Mouse (Mus musculus): ENCODE data around the gene Mapk11.

Mapk11 gene

DNA sequence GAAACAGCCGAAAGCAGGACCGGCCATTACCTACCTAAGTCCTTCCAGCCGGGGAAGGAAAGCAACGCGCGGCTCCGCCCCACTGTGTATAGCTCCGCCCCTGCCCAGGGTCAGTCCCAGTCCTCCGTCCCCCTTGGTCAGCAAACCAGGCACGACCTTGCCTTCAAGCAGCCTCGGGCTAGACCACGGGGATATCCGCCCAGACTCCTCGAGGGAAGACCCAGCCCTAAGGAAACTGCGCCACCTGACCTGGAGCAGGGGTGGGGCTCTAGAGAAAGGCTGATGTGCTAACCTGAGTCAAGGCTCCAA lies 24.4 kb upstream of the Mapk11 start:
- no peak for DNase-seq (ENCODE audit: low read depth, low spot score)

- DNase-seq (ENCODE audit: low read depth, low spot score) = no peak
Observed at GRCm38 (mm10) chr15:89173024-89173905, 23.8 kb upstream of the Mapk11 start.

DNA sequence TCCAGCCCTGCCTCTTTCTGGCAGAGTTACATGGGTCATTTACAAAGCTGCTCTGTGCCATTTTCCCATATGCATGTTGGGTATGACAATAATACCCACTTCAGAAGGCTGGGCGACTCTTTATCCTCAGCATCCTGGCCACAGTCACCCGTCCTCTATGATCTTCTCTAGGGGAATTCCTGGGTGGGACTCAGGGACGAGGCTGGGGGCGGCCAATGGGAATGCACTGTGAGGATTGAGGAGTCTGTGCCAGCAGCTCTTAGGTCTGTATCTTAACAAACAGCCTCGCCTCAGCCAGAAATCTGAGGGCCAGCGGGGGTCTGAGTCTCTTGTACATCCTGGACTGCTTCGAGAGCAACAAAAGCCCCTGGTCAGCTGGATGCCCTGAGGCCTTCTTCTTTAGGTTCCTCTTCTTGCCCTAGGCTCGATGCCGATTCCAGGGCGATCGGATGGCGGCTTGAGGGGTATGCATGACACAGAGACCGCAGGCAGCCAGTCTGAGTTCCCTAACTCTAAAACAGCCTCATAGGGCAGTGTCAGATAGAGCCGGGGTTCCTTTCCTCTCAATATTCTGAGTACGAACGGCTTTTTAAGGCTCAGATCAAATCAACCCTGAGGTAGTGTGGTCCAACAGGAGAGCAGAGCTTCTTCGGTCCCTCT lies 23.0 kb upstream of the Mapk11 start:
- DNase-seq (ENCODE audit: low read depth, low spot score) = no peak

DNA sequence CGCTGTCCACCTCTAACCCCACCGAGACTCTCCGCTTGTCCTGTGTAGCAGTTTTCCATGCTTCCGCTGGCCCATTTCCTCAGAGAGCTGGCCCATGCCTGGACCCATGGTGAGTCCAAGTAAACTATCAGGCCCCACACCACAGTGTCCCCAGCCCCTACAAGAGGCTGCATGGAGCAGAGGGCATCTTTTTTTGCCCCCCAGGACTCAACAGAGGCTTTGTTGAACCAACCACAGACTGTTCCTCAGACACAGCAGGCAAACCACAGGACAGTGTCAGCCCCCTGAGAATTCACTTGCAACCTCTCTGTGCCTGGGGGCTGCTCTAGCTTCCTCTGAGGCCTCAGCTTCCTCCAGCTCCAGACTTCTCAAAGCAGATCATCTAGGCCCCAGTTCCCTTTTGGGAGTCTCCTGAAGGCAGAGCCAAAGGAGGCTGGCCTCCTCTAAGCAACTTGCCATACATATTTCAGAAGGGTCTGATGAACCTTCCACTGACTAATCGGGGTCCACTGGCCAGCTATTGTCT lies 22.2 kb upstream of the Mapk11 start:
- DNase-seq (ENCODE audit: low read depth, low spot score) = no peak

- DNase-seq (ENCODE audit: low read depth, low spot score) = no peak
Observed at GRCm38 (mm10) chr15:89170102-89170501, 20.7 kb upstream of the Mapk11 start.

DNA sequence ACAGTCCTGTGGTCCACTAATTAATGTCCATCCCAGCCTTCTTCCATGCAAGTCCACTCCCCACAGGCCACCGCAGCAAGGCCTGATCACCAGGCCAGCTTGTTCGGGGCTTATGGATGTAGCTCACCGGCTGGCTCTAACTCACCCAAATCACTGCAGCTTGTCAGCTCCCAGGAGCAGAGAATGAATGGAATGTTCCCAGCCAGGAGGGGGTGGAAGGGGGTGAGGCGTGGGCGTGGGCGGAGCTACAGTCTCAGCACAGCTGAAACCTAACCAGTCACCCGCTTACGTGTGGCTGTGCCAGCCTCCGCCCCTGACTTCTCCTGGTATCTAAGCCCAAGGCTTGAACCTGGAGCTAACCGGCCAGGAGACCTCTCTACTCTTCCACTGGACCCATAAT lies 20.0 kb upstream of the Mapk11 start:
- DNase-seq (ENCODE audit: low read depth, low spot score) = no peak

DNA sequence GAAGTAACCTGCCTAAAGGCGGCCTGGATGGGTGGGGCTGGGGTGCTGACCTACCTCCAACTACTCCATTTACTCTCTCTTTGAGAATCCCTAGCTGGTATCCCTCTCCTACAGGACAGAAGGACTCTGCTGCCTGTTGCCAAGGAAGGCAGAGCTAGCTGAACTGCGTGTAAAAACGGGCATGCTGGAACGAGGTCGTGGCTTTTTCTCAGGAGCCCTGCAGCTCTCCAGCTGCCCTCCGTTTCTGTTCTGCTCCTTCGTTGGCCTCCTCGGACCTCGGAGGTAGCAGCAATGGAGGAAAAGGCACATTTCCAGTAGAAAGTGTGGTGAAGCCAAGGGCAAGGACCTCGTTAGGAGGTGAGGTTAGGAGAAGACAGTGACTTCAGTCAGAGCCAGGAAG lies 19.5 kb upstream of the Mapk11 start:
- no peak for DNase-seq (ENCODE audit: low read depth, low spot score)

DNA sequence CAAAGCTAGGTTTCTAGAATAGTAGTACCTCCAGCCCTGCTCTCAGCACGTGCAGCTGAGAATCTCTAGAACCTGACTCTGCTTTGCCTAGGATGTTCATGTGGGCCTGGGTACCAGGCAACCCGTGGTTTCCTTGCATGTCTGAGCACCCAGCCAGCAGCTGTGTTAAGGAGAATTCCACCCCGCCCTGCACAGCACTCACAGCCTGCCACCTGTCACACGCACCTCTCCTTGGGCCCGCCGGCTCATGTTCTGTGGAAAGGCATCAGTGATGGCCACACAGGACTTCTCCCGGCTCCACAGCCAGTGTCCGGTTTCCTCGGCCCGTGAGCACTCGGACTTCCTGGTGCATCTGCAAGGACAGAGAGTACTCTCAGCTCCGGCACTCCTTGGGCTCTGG lies 16.1 kb upstream of the Mapk11 start:
- DNase-seq (ENCODE audit: low read depth, low spot score) = no peak

DNA sequence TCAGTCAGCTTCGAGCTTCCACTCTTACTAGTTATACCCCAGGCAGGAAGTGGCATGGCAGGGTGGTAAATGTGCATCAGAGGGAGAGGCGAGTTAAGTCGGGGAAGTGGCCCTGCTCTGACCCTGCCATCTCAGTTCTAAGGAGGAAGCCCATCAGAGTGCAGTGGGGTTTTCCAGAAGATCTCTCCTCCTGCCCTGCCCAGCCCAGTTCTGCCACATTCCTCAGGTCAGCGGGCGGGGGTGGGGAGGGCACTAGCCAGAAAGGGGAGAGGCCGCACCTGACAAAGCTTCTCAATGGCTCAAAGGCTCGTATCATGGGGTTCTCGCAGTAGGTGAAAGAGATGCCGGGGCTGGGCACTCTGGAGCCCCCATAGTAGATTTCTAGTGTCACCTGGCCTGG lies 12.0 kb upstream of the Mapk11 start:
- no peak for DNase-seq (ENCODE audit: low read depth, low spot score)

DNA sequence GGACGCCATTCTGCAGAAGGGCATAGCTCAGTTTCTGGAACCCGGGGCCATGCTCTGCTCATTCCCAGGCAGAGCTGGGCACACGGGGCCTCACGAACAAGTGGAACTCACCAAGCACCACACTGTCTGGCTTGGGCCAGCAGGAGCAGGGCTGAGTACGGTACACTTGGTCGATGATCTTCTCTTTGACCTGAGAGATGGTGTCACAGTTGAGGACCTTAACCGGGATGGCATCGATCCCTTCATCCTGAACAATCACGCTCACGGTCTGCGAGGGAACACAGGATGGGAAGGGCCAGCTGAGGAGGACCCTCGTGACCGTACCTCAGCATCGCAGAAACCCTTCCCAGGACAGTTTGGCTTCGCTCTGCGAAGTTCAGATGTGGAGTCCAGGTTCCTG lies 9.1 kb upstream of the Mapk11 start:
- DNase-seq (ENCODE audit: low read depth, low spot score) = no peak

DNA sequence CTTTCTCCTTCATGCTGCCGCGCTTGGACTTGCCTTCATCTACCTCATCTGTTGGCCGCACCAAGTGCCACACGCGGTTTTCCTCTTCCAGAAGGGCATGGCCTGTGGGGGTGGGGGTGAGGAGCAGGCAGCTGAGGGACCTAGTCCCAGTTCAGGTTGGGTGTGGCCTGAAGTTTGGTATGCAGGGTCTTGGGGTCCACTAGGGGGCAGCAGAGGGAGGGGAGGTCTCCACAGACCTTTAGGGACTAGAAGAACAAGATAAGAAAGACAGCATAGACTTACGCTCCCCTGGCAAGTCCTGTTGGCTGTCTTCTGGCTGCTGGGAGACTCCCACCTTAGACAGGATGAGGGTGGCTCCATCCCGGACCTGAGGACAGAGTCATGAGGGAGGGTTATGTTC lies 8.5 kb upstream of the Mapk11 start:
- no peak for DNase-seq (ENCODE audit: low read depth, low spot score)

DNA sequence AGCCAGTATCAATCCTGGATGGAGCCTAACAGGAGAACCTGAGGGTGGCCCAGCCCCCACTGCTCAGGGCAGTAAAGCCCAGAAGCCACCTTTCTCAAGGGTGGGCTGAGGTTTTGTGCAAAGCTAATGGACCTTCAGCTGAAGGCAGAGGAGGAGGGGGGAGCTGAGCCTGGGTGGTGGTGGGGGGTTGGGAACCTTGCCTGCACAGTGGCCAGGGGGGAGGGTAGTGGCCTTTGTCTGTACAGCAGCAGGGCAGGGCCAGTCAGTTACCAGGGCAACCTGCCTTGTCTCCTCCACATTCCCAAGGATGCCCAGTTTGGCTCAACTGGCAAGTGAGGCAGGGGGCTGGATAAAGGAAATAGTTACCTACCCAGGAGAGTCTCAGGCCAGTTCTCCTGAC lies 2.9 kb upstream of the Mapk11 start:
- no peak for DNase-seq (ENCODE audit: low read depth, low spot score)

GRCm38 (mm10) chr15:89150041-89150390 lies 588 bp upstream of the Mapk11 start:
- no peak for DNase-seq (ENCODE audit: low read depth, low spot score)

DNA sequence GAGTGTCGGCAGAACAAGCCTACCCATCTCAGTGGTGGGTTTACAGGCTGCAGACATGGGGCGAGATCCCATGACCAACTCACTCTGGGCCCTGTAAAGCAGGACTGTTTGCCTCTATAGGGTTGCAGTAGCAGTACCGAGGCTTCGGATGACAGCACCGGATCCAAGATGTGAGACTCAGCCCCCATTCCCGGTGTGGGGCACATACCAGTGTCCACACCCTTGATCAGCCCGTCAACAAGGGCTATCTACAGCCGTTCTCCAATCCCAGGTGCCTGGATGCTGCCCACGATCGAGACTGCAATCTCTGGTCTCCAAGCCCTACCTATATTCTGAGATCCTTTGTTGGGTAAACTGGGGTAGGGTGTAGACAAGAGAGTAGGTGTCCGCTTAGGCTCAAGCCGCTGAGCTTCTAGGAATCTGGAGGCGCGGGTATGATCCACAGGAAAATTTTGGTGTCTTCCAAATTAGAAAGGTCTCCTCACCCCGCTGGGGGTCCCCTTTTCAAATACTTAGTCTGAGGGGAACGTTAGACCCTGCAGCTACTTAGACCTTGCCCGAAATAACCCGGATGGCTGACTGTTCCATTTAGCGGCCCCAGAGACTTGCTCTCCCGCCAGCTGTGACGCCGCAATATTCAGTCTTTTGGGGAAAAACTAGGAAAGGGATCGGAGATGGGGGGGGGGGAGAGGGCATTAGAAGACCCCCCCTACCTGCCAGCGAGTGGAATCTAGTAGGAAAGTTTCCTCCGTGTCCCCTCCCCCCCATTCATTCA lies 745 bp downstream of the Mapk11 start:
- no peak for DNase-seq (ENCODE audit: low read depth, low spot score)

- DNase-seq (ENCODE audit: low read depth, low spot score) = no peak
Observed at GRCm38 (mm10) chr15:89147895-89148294, 1.5 kb downstream of the Mapk11 start.

DNA sequence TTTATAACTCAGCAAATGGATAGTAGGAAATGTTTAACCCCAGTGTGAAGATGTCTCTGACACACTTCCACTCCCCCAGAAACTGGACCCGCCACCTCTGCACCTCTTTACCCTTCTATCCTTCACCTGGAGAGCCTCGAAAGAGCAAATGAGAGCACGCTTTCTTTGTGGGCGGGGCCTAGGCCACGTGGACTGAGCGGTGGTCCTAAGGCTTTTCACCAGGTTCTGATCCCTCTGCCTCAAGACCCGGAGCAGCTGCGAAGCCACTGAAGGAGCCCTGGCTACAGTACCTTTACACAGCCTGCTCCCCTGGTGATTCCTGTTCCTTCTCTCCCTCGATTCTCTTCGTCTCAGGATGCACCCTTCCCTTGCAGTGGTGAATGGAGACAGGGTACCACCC lies 2.0 kb downstream of the Mapk11 start:
- no peak for DNase-seq (ENCODE audit: low read depth, low spot score)

GRCm38 (mm10) chr15:89147024-89147423 lies 2.4 kb downstream of the Mapk11 start:
- peak; percentile 58 for DNase-seq (ENCODE audit: low read depth, low spot score)

GRCm38 (mm10) chr15:89146537-89146936 lies 2.9 kb downstream of the Mapk11 start:
- no peak for DNase-seq (ENCODE audit: low read depth, low spot score)

- no peak for DNase-seq (ENCODE audit: low read depth, low spot score)
Observed at GRCm38 (mm10) chr15:89145813-89146350, 3.5 kb downstream of the Mapk11 start.

GRCm38 (mm10) chr15:89144965-89145364 lies 4.5 kb downstream of the Mapk11 start:
- no peak for DNase-seq (ENCODE audit: low read depth, low spot score)

DNA sequence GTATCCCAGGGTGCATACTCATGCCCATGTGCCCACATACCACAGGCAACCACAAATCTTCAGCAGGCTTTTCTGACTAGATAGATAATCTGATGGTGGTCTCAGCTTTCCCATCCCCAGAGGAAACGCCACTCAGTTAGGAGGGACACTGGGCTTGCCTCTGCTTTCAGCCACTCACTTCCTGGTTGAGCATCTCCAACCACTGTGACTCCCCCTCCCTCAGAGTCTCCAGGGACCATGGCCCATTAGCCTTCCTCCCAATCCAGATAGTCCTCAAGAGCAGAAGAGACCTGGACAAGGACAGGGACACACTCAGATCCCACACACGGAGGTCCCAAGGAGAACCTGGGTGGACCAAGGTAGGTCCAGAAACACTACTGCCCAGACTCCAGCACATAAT lies 6.3 kb downstream of the Mapk11 start:
- DNase-seq (ENCODE audit: low read depth, low spot score) = no peak

DNA sequence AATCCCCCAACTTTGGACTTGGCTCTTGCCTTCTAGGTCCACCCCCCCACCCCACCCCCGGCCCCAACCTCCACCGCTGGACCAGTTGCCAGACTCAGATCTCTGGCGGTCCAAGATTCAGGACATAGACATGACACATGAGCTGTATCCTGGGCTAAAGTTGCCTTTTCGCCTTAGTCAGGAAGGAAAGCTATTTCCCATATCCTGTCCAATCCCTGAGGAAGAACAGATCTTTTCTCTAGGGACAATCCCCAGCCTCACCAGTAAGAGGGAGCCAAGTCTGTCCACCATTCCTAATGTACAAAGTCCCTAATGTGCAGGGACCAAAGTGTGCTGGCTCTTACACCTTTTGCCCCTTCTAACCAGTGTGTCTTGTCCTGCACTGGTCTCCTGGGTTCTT lies 7.5 kb downstream of the Mapk11 start:
- DNase-seq (ENCODE audit: low read depth, low spot score) = no peak
